Mouse (Mus musculus): ENCODE results near the gene Hist3h2ba. TPM values are rescaled to one million over a fixed set of nuclear protein-coding genes. Genes with fewer than 3 reads are reported as not detected.
"Not testable (repeated sequence)": the region's sequence is repeated elsewhere in the genome, so short reads cannot be mapped to it uniquely, and the experiment has no call there.

Hist3h2ba gene
- total RNA-seq, 4 experiments from 2014 or later: 71.4 to 92.2 (median 75.7) TPM

- peak; percentile 87 to 90 for DNase-seq (ENCODE audit: low spot score in 2 of 2)
These were observed 10.2 kb upstream of the Hist3h2ba start, which contains the start of gene Rnf187 for GRCm38 (mm10) chr11:58938322-58939087. TSS of gene Rnf187 (minus strand) at chr11:58938916.

- DNase-seq (ENCODE audit: low spot score in 2 of 2): no peak
These were observed 9.7 kb upstream of the Hist3h2ba start for GRCm38 (mm10) chr11:58939088-58939439.

- DNase-seq (ENCODE audit: low spot score in 2 of 2): no peak
These were observed 4.6 kb upstream of the Hist3h2ba start for GRCm38 (mm10) chr11:58944136-58944535.

GRCm38 (mm10) chr11:58947306-58947705 is 1.4 kb upstream of the Hist3h2ba start:
- no peak for DNase-seq (ENCODE audit: low spot score in 2 of 2)

- DNase-seq (ENCODE audit: low spot score in 2 of 2): peak in 1 of 2 experiments; percentile 65
These were observed 757 bp upstream of the Hist3h2ba start for GRCm38 (mm10) chr11:58947798-58948528.

GRCm38 (mm10) chr11:58949480-58950431 is 1.0 kb downstream of the Hist3h2ba start:
- DNase-seq (ENCODE audit: low spot score in 2 of 2): peak in 1 of 2 experiments; percentile 61

- no peak for DNase-seq (ENCODE audit: low spot score in 2 of 2)
These were observed 2.5 kb downstream of the Hist3h2ba start for GRCm38 (mm10) chr11:58951210-58951609.

- DNase-seq (ENCODE audit: low spot score in 2 of 2): no peak
These were observed 4.8 kb downstream of the Hist3h2ba start for GRCm38 (mm10) chr11:58953351-58954169.

- DNase-seq (ENCODE audit: low spot score in 2 of 2): not testable (repeated sequence)
These were observed 5.4 kb downstream of the Hist3h2ba start for GRCm38 (mm10) chr11:58954170-58954419.

GRCm38 (mm10) chr11:58954420-58955142 is 5.9 kb downstream of the Hist3h2ba start, which contains the start of the genes Hist3h2a and Trim17:
TSS of gene Hist3h2a (plus strand) at chr11:58954685.
TSS of gene Trim17 (plus strand) at chr11:58954685.
- peak; percentile 94 to 97 for DNase-seq (ENCODE audit: low spot score in 2 of 2)

- DNase-seq (ENCODE audit: low spot score in 2 of 2): no peak
These were observed 6.6 kb downstream of the Hist3h2ba start for GRCm38 (mm10) chr11:58955143-58955867.

GRCm38 (mm10) chr11:58955868-58956257 is 7.1 kb downstream of the Hist3h2ba start:
- no peak for DNase-seq (ENCODE audit: low spot score in 2 of 2)

GRCm38 (mm10) chr11:58957226-58957914 is 8.7 kb downstream of the Hist3h2ba start:
- DNase-seq (ENCODE audit: low spot score in 2 of 2): no peak

GRCm38 (mm10) chr11:58958536-58958935 is 9.8 kb downstream of the Hist3h2ba start:
- DNase-seq (ENCODE audit: low spot score in 2 of 2): no peak

GRCm38 (mm10) chr11:58959186-58959825 is 10.6 kb downstream of the Hist3h2ba start:
- DNase-seq (ENCODE audit: low spot score in 2 of 2): no peak

- peak; percentile 74 to 77 for DNase-seq (ENCODE audit: low spot score in 2 of 2)
These were observed 11.3 kb downstream of the Hist3h2ba start for GRCm38 (mm10) chr11:58959921-58960465.

GRCm38 (mm10) chr11:58961364-58962177 is 12.9 kb downstream of the Hist3h2ba start:
- no peak for DNase-seq (ENCODE audit: low spot score in 2 of 2)
